Mouse (Mus musculus) heart, embryonic 13.5 days (tissue): ENCODE results near the gene 2310033P09Rik. TPM values are rescaled to one million over a fixed set of nuclear protein-coding genes. Genes with fewer than 3 reads are reported as not detected.

Source experiments
- ATAC-seq: fragments of 200-750 bp; cut with Nextera tagmentation; 2 replicates; pipeline ENCODE4 v1.8.0; 2017; ENCODE audit warnings: moderate TSS enrichment; ENCODE audit not compliant: insufficient number of reproducible peaks, low FRiP score, low TSS enrichment; ENCODE audit errors: extremely low read depth
- H3K27ac ChIP-seq: fragments of 300-500 bp; sonication (generic); replicated peaks from 2 replicates; pipeline ENCODE4 v1.5.1; 2015; ENCODE audit warnings: moderate library complexity, mild to moderate bottlenecking, inconsistent platforms
- H3K27me3 ChIP-seq: fragments of 300-500 bp; sonication (generic); replicated peaks from 2 replicates; pipeline ENCODE4 v1.6.1; 2015; ENCODE audit warnings: mild to moderate bottlenecking, inconsistent platforms
- H3K36me3 ChIP-seq: fragments of 300-500 bp; sonication (generic); 2 replicates; pipeline ENCODE4 v1.6.1; 2015; ENCODE audit warnings: mild to moderate bottlenecking, inconsistent platforms
- H3K4me1 ChIP-seq: fragments of 300-500 bp; sonication (generic); 2 replicates; pipeline ENCODE4 v1.6.1; 2015; ENCODE audit warnings: inconsistent platforms
- H3K4me2 ChIP-seq: fragments of 300-500 bp; sonication (generic); 2 replicates; pipeline ENCODE4 v1.6.1; 2015; ENCODE audit warnings: inconsistent platforms, mild to moderate bottlenecking, moderate library complexity
- H3K4me3 ChIP-seq: fragments of 300-500 bp; sonication (generic); 2 replicates; pipeline ENCODE4 v1.5.1; 2015; ENCODE audit warnings: moderate library complexity, mild to moderate bottlenecking, inconsistent platforms
- H3K9ac ChIP-seq: fragments of 300-500 bp; sonication (generic); 2 replicates; pipeline ENCODE4 v1.6.1; 2015; ENCODE audit warnings: inconsistent platforms, mild to moderate bottlenecking, moderate library complexity
- H3K9me3 ChIP-seq: fragments of 300-500 bp; sonication (generic); 2 replicates; pipeline ENCODE4 v1.6.1; 2016; ENCODE audit warnings: inconsistent platforms
- WGBS: fragments of 180-500 bp; shearing (Covaris S2); methylation state at CpG from one replicate; pipeline ENCODE4 v1.1.7; 2015; ENCODE audit warnings: mixed read lengths; 5-methylcytosine and 5-hydroxymethylcytosine counted together
- polyA plus RNA-seq: library from polyadenylated mRNA; unstranded; fragments of >200 nt; fragmentation: Nextera tagmentation; extraction: Ambion mirVana; gene quantifications from 2 replicates; pipeline ENCODE4 v1.2.1, GENCODE M21; 2015

The 2310033P09Rik gene
- polyA plus RNA-seq, 1 experiment from 2014 or later = 22.6 TPM

DNA sequence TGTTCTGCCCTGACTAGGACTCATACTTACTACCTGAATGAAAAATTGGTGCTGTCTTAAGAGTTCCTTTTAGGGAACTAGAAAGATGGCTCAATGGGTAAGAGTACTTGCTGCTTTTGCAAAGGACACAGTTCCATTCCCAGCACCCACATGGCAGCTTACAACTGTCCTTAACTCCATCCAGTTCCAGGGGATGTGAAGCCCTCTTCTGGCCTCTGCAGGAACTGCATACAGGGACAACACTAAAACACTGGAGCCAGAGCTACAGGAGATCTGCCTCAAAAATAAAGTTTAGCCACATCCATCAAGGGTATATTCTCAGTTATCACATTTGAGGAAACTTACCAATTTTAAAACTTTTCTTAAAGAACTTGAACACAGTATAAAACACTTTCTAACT lies 10.9 kb downstream of the 2310033P09Rik start:
- no peak overlapping the region for H3K4me2 ChIP-seq
- H3K36me3 ChIP-seq = peaks cover 46% of the 10 kb centered on the region
- no peak overlapping the region for H3K4me3 ChIP-seq
- no peak for ATAC-seq
- H3K27ac ChIP-seq = no peak overlapping the region
- no peak overlapping the region for H3K9ac ChIP-seq
- peaks cover 79% of the 10 kb centered on the region for H3K4me1 ChIP-seq
- H3K9me3 ChIP-seq = no peaks in the 10 kb centered on the region
- no peaks in the 10 kb centered on the region for H3K27me3 ChIP-seq

DNA sequence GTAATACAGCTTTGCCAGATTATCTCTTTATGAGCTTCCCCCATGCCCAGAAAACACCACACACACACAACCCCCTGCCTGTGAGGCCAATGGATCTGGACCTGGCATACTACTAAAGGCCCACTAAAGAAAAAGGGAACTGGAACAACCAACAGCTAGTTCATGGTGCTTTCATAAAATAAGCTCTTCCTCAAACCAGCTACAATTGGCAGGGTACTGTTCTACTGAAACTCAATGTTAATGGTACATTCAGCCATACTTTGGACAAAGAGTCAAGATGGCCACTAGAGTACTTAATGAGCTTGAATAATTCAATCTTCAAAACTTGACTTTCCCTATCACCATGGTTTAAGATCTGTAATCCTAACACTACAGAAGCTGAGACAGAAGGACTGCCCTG lies 13.5 kb downstream of the 2310033P09Rik start:
- Histone ChIP-seq H3K4me3 (no peak overlapping the region), H3K36me3 (peaks cover 32% of the 10 kb centered on the region), H3K4me1 (peaks cover 93% of the 10 kb centered on the region), H3K9ac (no peak overlapping the region), H3K9me3 (no peaks in the 10 kb centered on the region), H3K27me3 (no peaks in the 10 kb centered on the region), H3K4me2 (no peak overlapping the region), H3K27ac (no peak overlapping the region)
- ATAC-seq = no peak

GRCm38 (mm10) chr11:59222306-59222705 lies 14.2 kb downstream of the 2310033P09Rik start:
- 80% methylated on average over 4 of the region's 4 CpGs for WGBS
- H3K4me2 ChIP-seq = no peak overlapping the region
- no peaks in the 10 kb centered on the region for H3K9me3 ChIP-seq
- H3K27ac ChIP-seq = no peak overlapping the region
- H3K9ac ChIP-seq = no peak overlapping the region
- ATAC-seq = no peak
- H3K4me3 ChIP-seq = no peak overlapping the region
- H3K36me3 ChIP-seq = peaks cover 32% of the 10 kb centered on the region
- no peaks in the 10 kb centered on the region for H3K27me3 ChIP-seq
- H3K4me1 ChIP-seq = peaks cover 90% of the 10 kb centered on the region

DNA sequence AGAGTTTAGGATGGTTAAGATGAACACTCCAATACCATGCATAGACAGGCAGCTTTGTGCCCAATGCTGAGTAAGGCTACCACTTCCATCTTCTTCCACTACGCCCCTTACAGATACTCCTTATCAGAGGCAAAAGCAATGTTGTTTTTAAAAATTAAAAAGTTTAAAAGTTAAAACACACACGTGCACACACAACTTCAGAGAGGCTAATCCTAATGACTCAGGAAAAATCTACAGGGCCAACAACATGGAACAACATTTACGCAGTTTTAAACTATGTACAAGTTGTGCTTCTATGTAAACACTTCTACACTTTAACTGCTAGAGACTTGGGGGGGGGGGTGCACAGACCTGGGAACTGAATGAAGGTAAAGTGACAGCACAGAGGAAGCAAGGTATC lies 15.9 kb downstream of the 2310033P09Rik start:
- 75% methylated on average over 3 of the region's 3 CpGs for WGBS
- Histone ChIP-seq H3K27ac (0 out of 2 replicates have a peak overlapping the region, but pooled peaks have one; percentile 26), H3K9me3 (no peaks in the 10 kb centered on the region), H3K4me3 (no peak overlapping the region), H3K36me3 (peaks cover 25% of the 10 kb centered on the region), H3K4me2 (peak overlapping the region; percentile 96), H3K9ac (peak overlapping the region; percentile 37; the same call in 1 of the 2 replicates), H3K27me3 (no peaks in the 10 kb centered on the region), H3K4me1 (peaks cover 79% of the 10 kb centered on the region)
- no peak for ATAC-seq

DNA sequence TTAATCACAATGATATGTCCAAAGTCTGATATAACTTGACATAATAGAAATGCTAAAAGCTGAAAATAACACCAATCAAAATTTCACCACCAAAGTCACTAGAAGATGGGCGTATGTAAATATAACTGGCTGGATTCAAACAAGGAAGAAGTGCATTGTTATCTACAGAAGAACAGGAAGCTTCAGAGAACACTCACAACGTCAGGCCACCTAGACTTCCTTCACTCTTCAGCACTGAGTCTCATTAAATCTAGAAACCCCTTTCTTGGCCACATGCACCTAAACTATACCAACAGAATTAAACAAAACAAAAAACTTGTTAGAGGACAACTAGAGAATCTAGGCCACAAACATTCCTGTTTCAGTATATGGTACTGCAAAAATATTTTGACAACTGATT lies 16.3 kb downstream of the 2310033P09Rik start:
- peak overlapping the region; percentile 96 for H3K4me2 ChIP-seq
- H3K4me1 ChIP-seq = peaks cover 78% of the 10 kb centered on the region
- 31% methylated on average over 2 of the region's 2 CpGs for WGBS

DNA sequence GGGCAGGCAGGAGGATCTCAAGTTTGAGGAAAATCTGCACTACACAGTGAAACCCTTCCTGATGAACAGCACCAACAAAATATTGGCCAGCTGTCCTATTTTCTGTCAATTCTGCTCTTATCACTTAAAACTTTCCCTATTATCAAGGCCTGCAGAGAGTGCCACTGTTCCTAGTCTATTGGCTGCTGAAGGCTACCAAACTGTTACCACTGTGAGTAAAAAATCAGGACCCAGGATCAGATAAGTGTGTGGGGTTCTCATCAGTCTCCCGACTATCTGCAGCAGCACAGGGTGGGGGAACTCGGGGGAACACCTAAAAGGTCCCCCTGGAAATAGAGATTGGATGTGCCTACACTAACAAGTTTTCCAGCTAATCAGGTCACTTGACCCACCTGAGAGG lies 17.0 kb downstream of the 2310033P09Rik start:
- Histone ChIP-seq H3K9me3 (no peaks in the 10 kb centered on the region), H3K36me3 (peaks cover 14% of the 10 kb centered on the region), H3K4me2 (peak overlapping the region; percentile 96), H3K4me3 (peak overlapping the region; percentile 100), H3K27me3 (no peaks in the 10 kb centered on the region), H3K27ac (no peak overlapping the region), H3K9ac (peak overlapping the region; percentile 100; the same call in 1 of the 2 replicates), H3K4me1 (peaks cover 75% of the 10 kb centered on the region)
- WGBS = 28% methylated on average over 2 of the region's 2 CpGs
- no peak for ATAC-seq

More for the DNA sequence above, 16.3 kb downstream of the 2310033P09Rik start:
- H3K9me3 ChIP-seq = no peaks in the 10 kb centered on the region
- no peak overlapping the region for H3K27ac ChIP-seq
- H3K9ac ChIP-seq = no peak overlapping the region
- peak overlapping the region; percentile 100; the same call in 1 of the 2 replicates for H3K4me3 ChIP-seq
- no peaks in the 10 kb centered on the region for H3K27me3 ChIP-seq
- peaks cover 21% of the 10 kb centered on the region for H3K36me3 ChIP-seq
- no peak for ATAC-seq

- 36% methylated on average over 3 of the region's 3 CpGs for WGBS
- H3K9me3 ChIP-seq = no peaks in the 10 kb centered on the region
- peak overlapping the region; percentile 99; the same call in 1 of the 2 replicates for H3K27ac ChIP-seq
- peaks cover 67% of the 10 kb centered on the region for H3K4me1 ChIP-seq
- no peak for ATAC-seq
- peak overlapping the region; percentile 96 for H3K4me2 ChIP-seq
- H3K27me3 ChIP-seq = no peaks in the 10 kb centered on the region
- peaks cover 9% of the 10 kb centered on the region for H3K36me3 ChIP-seq
- peak overlapping the region; percentile 100 for H3K4me3 ChIP-seq
- H3K9ac ChIP-seq = peak overlapping the region; percentile 100
Observed at GRCm38 (mm10) chr11:59226251-59226650, 18.1 kb downstream of the 2310033P09Rik start.

GRCm38 (mm10) chr11:59226787-59227603 lies 18.9 kb downstream of the 2310033P09Rik start:
- Histone ChIP-seq H3K36me3 (peaks cover 9% of the 10 kb centered on the region), H3K9ac (peak overlapping the region; percentile 100), H3K4me3 (peak overlapping the region; percentile 100), H3K4me2 (peak overlapping the region; percentile 96), H3K4me1 (peaks cover 60% of the 10 kb centered on the region), H3K27me3 (no peaks in the 10 kb centered on the region), H3K9me3 (no peaks in the 10 kb centered on the region), H3K27ac (peak overlapping the region; percentile 99)
- ATAC-seq = no peak
- 2% methylated on average over 21 of the region's 21 CpGs for WGBS

DNA sequence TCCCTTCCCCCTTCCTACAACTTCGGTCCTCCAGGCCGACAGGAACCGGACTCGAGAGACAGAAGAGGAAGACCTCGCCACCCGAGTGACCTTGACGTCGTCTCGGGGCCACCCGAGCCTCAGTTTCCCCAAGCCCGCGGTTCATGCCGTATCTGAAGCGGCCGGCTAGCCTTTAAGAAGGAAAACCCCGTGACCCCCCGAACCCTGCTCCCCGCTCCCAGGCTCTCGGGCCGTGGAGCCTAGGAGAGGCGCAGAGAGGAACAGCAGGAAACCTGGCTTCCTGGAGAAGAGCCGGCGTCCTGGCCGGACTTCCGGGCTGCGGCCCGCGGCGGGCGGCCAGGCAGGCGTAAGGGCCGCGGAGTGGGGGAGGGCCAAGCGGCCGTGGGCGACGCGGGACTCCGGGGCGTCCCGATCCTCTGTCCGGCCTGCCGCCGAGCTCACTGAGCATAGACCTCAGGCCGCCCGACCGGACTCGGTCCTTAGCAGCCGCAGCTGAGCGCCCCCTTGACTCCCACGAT lies 19.5 kb downstream of the 2310033P09Rik start:
- peak overlapping the region; percentile 96 for H3K4me2 ChIP-seq
- peak; percentile 82 for ATAC-seq
- peak overlapping the region; percentile 100 for H3K9ac ChIP-seq
- no peaks in the 10 kb centered on the region for H3K27me3 ChIP-seq
- peaks cover 54% of the 10 kb centered on the region for H3K4me1 ChIP-seq
- no peaks in the 10 kb centered on the region for H3K9me3 ChIP-seq
- H3K4me3 ChIP-seq = peak overlapping the region; percentile 100
- peak overlapping the region; percentile 99 for H3K27ac ChIP-seq
- under 1% methylated on average over 49 of the region's 51 CpGs for WGBS
- peaks cover 9% of the 10 kb centered on the region for H3K36me3 ChIP-seq

DNA sequence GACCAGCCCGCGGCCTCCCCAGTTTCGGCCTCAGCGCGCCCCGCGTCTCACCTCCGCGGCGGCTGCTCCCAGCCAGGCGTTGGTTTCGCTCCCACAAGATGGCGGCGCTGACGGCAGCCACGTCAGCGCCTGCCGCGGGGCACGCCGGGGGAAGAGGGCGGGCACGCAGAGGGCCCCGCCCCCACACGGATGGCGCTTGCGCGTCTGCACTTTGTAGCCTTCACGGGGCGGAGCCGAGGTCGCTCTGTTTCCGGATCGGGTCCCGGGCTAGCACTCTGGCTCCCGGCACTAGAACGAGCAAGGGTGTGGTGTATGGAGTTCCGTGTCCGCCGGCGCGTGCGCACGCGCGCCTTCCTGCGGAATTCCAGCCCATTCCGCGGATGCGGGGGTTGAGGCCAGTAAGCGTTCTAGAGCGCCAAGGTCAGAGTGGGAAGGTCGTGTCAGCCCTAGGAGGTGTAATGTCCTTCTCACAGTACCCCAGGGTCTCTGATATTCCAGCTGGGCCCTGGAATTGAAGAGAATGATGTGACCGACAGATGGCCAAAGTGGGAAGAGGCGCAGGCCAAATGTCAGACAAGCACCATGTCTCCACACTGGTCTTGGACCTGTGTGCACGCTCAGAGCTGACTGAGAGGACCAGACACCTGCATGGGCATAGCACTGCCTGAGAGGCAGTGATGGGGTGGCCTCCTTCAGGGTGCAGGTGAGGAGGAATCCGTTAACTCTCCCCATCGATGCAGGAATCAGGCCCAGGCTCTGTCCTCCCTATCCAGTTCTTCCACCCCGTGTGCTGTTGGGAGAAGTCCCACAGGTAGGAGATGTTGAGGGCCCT lies 20.2 kb downstream of the 2310033P09Rik start, which contains the start of gene Arf1:
Gene Arf1 (minus strand): TSS at position 149 of the 832 bp plus-strand sequence.
- Histone ChIP-seq H3K27me3 (0 out of 2 replicates have a peak, but pooled peaks cover 6% of the 10 kb centered on the region), H3K36me3 (peaks cover 9% of the 10 kb centered on the region), H3K4me2 (peak within 1 kb of the TSS; percentile 96), H3K4me3 (peak within 1 kb of the TSS; percentile 100), H3K4me1 (peaks cover 53% of the 10 kb centered on the region), H3K9me3 (no peaks in the 10 kb centered on the region), H3K27ac (peak within 1 kb of the TSS; percentile 99), H3K9ac (peak within 1 kb of the TSS; percentile 100)
- ATAC-seq = peak; percentile 90
- WGBS = 4% methylated on average over 59 of the region's 59 CpGs

DNA sequence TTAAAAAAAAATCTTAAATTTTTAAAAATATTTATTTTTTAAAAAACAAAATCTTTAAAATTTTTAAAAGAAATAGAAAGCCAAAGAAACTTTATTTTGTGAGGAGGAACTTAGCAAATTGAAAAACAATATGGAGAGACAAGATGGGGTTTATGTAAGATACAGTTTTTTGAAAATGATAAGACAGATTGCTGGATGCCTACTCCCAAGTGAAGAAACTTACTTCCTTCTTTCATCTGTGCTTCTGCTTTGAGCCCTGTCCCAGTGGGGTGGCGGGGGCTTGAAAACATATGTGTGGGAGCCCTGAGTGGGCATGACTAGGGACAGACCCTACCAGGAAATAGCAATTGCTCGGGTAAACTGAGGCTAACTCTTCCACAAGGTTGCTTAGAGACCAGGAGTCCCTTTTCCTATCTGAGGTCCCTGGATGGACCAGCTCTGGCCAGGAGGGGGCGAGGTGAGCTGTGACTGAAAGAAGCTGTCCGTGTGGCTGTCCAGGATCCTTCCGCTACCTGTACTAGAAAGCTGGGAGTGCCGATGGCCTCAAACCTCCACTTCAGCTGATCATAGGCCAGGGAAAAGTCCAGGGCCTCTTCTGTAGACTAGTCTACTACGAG lies 22.1 kb downstream of the 2310033P09Rik start:
- Histone ChIP-seq H3K4me3 (no peak overlapping the region), H3K4me2 (no peak overlapping the region), H3K27ac (no peak overlapping the region), H3K4me1 (peaks cover 34% of the 10 kb centered on the region), H3K36me3 (no peaks in the 10 kb centered on the region), H3K9ac (no peak overlapping the region), H3K27me3 (peaks cover 19% of the 10 kb centered on the region; the same call in 1 of the 2 replicates), H3K9me3 (no peaks in the 10 kb centered on the region)
- no peak for ATAC-seq
- WGBS = 9% methylated on average over 7 of the region's 7 CpGs
